17 mouse cellular contexts compared by ENCODE assay signal in the genomic region with DNA sequence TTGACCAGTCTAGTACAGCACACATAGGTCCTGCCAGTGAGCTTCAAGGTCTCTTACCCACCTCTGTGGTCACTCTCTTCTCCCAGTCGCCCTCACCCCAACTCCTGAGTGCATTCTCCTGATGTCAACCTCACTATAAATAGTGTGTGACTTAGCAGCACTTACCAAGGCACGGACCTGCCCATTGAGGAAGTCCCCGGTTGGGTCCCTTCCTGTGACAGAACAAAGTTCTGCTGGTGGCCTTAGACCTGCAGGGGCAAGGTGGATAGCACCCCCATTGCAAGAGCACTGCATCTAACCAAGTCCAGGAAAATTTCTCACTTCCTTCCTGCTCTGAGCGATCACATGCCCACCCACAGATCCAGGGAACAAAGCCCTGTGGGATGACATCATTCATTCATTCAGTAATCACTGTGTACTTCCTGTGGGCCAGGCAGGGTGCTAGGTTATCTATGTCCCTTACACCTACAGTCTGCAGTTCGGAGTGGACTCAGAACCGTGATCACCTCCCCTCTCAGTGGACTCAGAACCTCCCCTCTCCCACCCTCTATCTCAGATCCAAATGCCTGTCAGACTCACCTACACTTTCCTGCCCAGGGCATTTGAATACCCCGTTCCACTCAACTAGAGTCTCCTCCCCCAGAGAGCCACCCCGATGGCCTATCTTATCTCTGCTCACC. TPM values are rescaled to one million over a fixed set of nuclear protein-coding genes. Genes with fewer than 3 reads are reported as not detected.
DNase-seq lines count a peak whose midpoint lies in the region.
"Had no signal": no experiment of that assay in that cellular context is flagged by ENCODE, and none has a peak within 500 bp of the region (broad histone marks: within the 10 kb centered on the region; RNA-seq: fewer than 3 reads in every experiment).

No protein-coding gene starts in this region.

- H3K4me1 ChIP-seq in forebrain, embryonic 10.5 days: peaks cover 16% of the 10 kb centered on the region
- H3K4me1 ChIP-seq: midbrain, embryonic 12.5 days had no signal

- no peak overlapping the region for H3K4me3 ChIP-seq in forebrain, embryonic 10.5 days
- H3K4me3 ChIP-seq: hindbrain, embryonic 10.5 days; kidney, embryonic 15.5 days; midbrain, embryonic 12.5 days had no signal

- peaks cover 31% of the 10 kb centered on the region for H3K27me3 ChIP-seq in forebrain, embryonic 10.5 days (ENCODE audit: poor library complexity, severe bottlenecking)

- H3K36me3 ChIP-seq in forebrain, embryonic 10.5 days (replicated peaks): no peaks in the 10 kb centered on the region
- H3K36me3 ChIP-seq: hindbrain, embryonic 10.5 days; kidney, embryonic 15.5 days; midbrain, embryonic 12.5 days had no signal

- 79% methylated on average over 8 of the region's 8 CpGs for WGBS in forebrain, embryonic 10.5 days

- H3K27ac ChIP-seq in forebrain, embryonic 10.5 days: no peak overlapping the region
- H3K27ac ChIP-seq: hindbrain, embryonic 10.5 days; kidney, embryonic 15.5 days; midbrain, embryonic 12.5 days had no signal

- intact Hi-C loops in heart, postnatal 36 days (cut with DNase I): no loop called here

- peak; percentile 14 to 46 for DNase-seq in heart, adult 9 months (ENCODE audit: low spot score in 2 of 2)
- no peak for DNase-seq in heart, postnatal 36 days
- peak; percentile 19 to 23 for DNase-seq in spleen, postnatal 36 days (ENCODE audit: low spot score in 2 of 2)
- no peak for DNase-seq in spleen, adult 18-20 months
- DNase-seq in heart, postnatal 4 days: peak; percentile 38
- no peak for DNase-seq in forebrain, embryonic 10.5 days (ENCODE audit: extremely low spot score, low spot score)
- no peak for DNase-seq in urinary bladder, postnatal 36 days (ENCODE audit: low spot score in 2 of 2)
- DNase-seq: adrenal gland, postnatal 10 days; cerebellum, adult 8-10 months; embryo, embryonic 11 days; gastrocnemius, postnatal 14 days; right cerebral cortex, adult 18-20 months; thymus, postnatal 36 days had no signal

- H3K9me3 ChIP-seq in forebrain, embryonic 10.5 days: no peaks in the 10 kb centered on the region
- H3K9me3 ChIP-seq: hindbrain, embryonic 10.5 days; kidney, embryonic 15.5 days; midbrain, embryonic 12.5 days had no signal

RNA-seq across cellular contexts. Expression of gene Bean1, which starts 5.7 kb away (rescaled TPM):
- total RNA-seq in heart, postnatal 36 days (2021): 1 to 10 TPM in 1 of 2 experiments, under 1 TPM in 1; 0.92 to 1.1 TPM
- 1 to 10 TPM; 4.4 to 5.1 TPM for total RNA-seq in heart, postnatal 4 days (2021)
- 0.09 TPM in 1 of 2 replicates, not detected in the other for polyA plus RNA-seq in forebrain, embryonic 10.5 days (2016; fragmentation: Nextera tagmentation; extraction: Ambion mirVana)
- polyA plus RNA-seq: CD4-positive, CD25-positive, alpha-beta regulatory T cell, adult 4 months had no signal

Comparison
In these comparisons a context has a peak if more than half of its experiments do, and no peak if none do; other contexts are left out.
1. DNase-seq: peak in heart, adult 9 months (2 of 2), spleen, postnatal 36 days (2 of 2) and heart, postnatal 4 days (single experiment); none in heart, postnatal 36 days (0 of 2), spleen, adult 18-20 months (0 of 2), forebrain, embryonic 10.5 days (single experiment) and urinary bladder, postnatal 36 days (0 of 2).